Mouse (Mus musculus): ENCODE measurements around the gene Cnpy3.

Gene Cnpy3

DNA sequence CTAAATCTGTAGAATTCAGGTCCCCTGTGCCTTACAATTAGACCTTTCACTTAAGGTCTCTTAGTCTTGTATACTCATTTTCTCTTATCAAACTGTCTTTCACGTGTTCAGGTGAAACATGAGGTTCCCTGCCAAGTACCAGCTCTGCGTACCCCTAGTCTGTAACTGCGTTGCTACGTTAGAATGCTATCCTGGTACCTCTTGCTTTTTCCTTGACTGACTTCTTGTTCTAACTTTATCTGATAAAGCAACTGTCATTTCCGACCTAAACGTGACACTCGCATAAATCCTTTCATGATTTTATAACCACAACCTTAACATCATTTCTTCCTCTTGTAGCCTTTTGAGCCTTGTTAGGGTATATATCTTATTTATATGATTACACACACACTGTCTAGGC lies 39.6 kb downstream of the Cnpy3 start:
- no peak for DNase-seq

DNA sequence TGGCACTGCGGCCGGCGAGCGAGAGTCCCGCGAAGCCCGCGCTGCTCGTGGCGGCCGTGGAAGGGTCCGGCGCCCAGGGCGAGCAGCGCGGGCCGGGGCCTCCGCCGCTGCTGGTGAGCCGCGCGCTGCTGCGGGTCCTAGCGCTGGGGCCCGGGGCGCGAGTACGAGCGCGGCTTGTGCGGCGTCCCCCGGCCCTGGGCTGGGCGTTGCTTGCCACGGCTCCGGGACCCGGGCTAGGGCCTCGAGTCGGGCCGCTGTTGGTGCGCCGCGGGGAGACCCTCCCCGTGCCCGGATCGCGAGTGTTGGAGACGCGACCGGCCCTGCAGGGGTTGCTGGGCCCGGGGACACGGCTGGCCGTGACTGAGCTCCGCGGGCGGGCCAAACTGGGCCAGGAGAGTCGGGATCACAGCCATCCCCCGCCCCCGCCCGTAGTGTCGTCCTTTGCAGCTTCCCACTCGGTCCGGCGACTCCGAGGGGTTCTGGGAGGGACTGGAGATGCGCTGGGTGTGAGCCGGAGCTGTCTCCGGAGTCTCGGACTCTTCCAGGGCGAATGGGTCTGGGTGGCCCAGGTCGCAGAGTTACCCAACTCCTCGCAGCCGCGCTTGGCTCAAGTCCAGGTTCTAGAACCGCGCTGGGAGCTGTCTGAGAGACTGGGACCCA lies 40.3 kb downstream of the Cnpy3 start:
- peak; percentile 61 for DNase-seq

DNA sequence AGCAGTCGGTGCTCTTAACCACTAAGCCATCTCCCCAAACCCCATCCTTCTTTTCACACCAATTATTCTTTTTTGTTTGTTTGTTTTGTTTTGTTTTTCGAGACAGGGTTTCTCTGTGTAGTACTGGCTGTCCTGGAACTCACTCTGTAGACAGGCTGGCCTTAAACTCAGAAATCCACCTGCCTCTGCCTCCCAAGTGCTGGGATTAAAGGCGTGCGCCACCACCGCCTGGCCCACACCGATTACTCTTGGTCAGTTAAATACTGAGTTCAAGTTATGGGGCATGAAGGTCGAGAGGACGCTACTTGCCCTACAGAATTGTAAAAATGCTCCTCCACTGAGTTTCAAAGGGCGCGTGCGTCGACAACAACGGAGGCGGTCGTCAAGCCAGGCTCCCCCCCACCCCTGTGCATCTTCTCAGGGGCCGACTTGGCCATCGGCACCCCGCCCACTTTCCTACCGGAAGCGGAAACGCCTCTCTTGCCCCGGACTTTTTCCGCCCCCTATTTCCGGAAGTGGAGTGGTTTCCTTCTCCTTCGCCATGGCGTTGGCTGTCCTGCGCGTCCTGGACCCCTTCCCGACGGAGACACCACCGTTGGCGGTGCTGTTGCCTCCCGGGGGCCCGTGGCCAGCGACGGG lies 40.9 kb downstream of the Cnpy3 start, which contains the start of gene Pex6:
Pex6 (plus strand) TSS at position 505 of the 639 bp plus-strand sequence.
- peak; percentile 95 for DNase-seq

DNA sequence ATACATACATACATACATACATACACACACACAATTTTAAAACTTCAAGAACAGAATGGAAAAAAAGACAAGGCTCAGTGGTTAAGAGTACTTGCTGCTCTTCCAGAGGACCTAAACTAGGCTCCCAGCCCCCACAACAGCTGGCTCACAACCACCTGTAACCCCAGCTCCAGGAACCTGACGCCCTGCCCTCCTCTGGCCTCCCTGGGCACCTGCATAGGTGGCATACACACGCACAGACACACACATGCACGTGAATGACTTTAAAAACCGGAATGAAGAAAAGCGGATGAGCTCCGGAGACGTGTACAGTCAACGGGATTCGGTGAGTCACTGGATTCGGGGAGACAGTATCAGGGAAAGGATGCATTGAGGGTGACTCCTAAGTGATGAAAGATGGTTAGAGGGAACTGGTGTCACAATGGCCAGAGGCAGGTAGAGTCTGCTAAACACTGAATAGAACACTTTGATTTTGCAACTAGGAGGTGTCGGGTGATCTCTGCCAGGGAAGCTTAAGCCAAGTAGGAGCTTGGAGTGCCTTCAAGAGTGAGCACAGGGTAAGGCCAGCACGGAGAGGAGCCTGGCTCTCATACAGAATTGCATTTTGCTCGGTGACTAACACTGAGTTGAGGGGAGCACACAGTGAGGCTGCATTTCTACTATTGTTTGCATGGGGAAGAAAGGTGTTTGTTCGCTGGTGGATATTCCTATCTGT lies 45.5 kb downstream of the Cnpy3 start:
- DNase-seq, result peak; percentile 17

DNA sequence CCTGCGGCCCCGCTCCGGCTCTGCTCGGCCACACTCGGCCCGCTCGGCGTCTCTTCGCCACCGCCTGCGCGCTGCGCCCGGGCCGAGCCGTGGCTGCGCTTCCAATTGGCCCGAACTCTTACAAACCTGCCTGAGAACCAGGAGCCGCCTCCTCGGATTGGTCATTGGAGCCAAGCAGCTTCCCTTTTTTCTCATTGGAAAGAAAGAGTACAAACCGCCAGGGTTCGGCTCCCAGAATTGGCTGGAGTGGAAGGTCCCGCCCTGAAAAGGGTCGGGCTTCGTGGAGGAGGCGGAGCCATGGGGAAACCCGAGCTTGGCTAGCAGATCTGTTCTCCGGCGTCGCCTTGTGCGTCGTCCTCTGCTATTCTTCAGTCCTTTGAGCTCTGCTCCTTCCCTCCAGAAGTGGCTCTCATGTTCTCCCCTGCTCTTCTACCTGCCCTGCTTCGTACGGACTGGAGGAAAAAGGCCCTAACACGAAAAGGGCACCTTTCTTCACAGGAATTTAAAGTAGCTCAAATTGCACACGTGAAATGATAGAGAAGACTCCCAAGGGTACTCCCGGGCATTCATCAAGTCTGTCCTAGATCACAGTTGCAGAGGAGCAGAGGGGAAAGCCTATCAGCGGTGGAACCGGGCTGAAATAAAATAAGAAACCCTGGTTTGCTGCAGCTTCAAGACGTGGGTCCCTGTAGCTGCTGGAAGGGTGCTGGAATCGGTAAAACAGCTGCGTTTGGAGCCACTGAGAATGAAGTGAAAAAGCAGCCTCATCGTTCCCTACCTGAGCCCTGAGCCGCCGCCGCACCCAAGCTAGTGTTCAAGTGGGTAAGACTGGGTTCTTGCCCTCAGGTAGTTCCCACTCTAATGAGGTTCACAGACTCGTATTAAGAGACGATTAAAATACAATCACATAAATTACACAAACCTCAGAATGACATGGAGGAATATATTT lies 46.9 kb downstream of the Cnpy3 start, which contains the start of gene Ppp2r5d:
Ppp2r5d (minus strand) TSS at position 225 of the 949 bp plus-strand sequence.
- DNase-seq, result peak; percentile 96

DNA sequence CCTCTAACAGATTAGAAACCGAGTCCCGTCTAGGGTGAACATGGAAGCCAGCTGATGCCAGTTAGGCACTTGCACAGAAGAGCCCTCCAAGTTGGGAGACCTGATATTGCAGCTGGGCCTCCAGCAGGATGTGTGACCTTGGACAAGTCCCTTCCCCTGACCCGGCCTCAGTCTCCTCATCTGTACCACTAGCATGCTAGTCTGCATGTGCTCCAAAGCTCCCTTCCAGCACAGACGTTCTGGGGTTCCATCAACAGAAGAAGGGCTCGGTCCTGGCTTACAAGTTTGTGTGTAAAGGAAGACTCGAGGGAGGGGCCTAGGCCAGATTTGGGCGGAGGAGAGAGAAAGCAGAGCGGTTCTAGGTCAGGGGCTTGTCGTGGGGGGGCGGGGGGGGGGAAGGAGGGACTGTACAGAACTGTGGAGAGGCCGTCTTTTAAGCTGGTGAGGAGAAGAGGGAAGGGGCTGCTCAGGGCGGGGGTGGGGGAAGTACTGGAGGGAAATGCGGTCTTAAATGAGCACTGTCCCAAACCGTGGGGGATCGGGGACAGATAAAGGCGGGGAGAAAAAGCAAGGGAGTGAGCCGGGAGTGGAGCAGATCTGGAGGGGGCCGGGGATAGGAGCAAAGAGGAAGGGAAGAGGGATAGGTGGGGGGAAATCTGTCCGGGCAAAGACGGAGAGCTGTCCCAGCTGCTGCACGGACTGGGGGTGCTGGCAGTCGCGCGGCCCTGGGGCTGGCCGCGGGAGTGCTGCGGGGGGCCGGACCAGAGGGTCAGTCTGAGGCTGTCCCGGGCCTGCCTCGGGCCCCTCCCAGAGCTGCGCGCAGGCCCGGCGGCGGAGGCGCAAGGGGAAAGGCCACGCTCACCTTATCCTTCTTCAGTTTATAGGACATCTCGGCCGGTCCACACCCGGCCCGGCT lies 47.8 kb downstream of the Cnpy3 start:
- no peak for DNase-seq

DNA sequence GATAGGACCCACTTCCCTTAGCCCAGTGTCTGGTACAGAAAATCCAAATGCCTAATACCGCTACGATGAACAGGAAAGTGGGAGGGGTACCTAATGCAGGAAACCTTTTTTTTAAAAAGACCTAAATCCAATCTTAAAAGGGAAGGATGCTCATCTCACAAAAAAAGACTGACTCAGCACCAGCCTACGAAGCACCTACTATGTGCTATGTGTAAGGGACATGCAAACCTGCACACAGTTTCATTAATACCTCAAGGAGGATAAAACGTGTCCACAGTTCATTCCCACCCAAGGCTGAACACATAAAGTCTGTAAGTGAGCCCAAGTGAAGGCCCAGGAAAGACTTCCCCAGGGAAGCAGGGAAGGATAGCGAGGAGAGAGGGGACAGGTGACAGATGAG lies 49.5 kb downstream of the Cnpy3 start:
- no peak for DNase-seq

DNA sequence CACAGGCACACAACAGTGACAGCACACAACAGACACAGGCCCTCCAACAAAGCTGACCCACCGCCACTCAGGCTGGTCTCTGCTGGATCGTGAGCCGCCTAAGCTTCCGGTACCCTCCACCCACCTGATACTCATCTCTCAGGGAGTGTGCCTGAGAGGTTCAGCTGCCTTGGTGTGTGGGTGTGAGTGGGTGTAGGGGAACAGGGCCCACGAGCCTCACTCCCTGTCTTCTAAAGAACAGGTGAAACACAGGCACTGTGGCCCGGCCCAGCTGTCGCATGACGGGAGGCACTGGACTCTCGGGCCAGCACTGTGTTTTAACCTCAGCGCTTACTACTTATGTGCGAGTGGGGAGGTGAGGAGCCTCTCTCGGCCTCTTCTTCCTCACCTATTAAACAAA lies 49.9 kb downstream of the Cnpy3 start:
- DNase-seq, result no peak

DNA sequence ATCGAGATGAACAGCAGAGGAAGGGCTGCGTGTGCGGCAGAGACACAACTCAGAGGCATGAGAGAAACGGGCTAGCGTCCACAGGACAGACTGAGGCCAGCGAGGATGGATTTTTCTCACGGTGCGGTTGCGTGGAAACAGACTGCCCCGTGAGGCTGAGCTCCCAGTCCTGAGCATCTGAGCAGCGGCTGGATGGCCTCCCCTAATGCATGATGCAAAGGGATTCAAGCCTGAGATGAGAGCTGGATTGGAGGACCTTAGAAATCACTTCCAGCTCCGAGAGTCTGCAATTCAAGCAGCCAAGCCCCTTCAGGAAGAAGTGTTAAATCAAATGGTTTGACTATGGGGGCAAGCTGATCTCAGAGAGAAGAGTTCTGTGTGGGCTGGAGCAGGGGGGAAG lies 50.5 kb downstream of the Cnpy3 start:
- no peak for DNase-seq

DNA sequence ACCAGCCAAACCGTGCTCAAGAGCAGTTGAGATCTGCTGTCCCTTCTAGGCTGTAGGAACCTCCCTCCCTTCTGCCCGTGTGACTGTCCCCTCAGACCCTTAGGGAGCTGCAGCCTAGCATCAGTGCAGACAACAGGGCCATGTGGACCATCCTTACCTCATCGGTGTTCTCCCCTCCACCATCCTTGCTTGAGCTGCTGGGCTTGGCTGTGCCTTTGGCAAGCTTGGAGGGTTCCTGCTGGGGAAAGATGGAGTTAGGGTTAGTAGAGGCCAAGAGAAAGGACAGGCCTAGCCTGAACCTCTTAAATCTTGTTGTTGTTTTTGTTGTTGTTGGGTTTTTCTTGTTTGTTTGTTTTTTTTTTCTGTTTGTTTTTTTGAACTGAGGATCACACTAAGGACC lies 52.1 kb downstream of the Cnpy3 start:
- DNase-seq, result no peak

DNA sequence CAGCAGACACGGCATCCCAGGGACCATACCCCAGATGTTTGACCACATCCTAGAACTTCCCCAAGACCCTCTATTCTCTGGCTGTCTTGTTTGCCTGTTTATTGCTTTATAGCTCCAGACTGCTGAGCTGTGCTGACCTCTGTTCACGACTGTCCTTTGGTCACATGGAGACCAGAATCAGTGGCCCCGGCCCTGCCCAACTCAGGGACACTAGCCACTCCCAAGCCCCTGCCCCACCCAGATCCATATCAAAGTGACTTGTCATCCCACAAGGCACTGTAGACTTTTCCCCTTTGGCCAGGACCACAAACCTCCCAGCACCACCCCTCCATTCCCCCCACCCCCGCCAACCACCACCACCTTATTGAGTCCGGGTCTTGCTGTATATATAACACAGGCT lies 52.8 kb downstream of the Cnpy3 start:
- DNase-seq, result no peak

DNA sequence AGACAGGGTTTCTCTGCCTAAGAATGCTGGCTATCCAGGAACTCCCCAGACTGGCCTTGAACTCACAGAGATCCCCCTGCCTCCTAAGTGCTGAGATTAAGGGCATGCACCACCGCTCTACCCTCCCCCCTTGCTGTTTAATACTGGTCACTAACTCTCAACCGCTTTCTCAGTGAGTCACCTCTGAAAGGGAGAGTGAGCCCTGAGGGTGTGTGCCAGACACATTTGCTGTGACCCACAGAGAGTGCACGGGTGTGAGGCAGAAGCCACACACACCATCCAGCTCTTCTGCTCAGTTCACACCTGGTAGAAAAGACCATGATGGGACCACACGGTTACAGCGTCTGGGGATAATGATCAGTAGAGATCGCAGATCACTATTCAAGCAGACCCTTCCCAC lies 53.5 kb downstream of the Cnpy3 start:
- DNase-seq, result no peak

DNA sequence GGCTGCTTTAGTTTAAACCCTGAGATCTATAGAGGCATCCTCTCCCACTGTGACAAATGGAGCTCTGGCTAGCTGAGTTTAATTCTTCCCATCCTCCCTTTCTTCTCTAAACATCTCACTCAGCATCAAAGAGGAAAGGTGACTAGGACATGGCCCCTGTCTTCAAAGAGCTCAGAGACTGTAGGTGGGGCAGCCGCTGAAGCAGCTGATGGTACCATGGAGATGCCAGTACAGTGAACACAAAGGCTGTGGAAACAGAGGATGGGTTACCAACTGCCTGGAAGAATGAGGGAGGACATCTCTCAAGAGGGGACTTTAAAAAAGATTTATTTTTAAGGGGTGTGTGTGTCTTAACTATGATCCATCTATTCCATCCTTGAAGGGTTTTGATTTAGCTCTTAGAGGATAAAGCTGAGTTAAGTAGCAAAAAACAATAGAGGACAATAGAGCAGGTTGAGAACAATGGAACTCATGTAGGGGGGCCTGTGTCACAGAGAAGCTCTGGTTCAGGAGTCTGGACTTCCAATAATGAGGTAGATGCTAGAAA lies 57.4 kb downstream of the Cnpy3 start:
- no peak for DNase-seq

DNA sequence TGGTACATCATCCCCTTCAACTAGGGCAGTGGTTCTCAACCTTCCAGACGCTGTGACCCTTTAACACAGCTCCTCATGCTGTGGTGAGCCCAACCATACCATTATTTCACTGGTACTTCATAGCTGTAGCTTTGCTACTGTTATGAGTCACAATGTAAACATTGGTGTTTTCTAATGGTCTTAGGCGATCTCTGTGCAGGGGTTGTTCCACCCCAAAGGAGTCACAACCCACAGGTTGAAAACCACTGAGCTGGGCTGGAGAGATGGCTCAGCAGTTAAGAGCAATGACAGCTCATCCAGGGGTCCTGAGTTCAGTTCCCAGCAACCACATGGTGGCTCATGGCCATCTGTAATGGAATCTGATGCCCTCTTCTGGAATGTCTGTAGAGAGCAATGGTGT lies 60.6 kb downstream of the Cnpy3 start:
- no peak for DNase-seq

DNA sequence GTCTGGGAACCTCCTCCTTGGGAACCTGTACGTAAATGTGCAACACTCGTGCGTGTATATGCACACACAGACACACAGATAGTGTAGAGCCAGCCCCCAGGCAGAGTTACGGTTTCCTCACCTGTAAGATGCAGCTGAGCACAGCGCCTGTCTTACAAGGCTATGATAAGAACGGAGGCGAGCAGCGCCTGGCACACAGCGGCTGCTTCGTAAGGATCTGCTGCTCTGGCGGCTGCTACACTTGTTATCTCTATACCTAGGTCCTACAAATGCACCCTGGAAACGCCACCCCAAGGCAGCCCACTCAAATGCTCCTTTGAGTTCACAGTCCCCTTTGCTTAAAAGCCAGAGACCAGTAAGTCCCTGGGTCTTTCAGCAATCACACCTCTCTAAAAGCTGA lies 61.3 kb downstream of the Cnpy3 start:
- DNase-seq, result no peak

DNA sequence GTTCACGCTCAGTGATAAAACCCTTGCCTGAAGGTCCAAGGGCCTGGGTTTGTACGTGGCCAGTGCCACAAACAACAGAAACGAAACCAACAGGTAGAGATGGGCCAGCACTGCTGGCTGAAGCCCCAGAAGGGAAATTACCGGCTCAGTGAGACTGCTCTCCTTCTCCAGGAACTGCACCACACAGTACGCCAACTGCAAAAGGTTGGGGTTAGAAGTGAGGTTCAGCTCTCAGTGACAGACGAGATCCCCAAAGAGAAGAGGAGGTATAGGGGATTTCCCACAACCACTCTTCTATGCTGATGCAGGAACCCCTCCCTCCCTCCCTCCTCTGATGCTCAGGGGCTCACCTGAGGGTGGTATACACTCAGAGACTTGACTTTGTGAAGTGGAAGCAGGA lies 66.1 kb downstream of the Cnpy3 start:
- no peak for DNase-seq

All from lung, postnatal 14 days (tissue).